Mouse (Mus musculus): ENCODE data around the gene 4921504E06Rik.

GRCm38 (mm10) chr2:19448042-19448700, 105.5 kb downstream of the 4921504E06Rik start:
- TF ChIP-seq TCF12 (IDR thresholded peaks at IDR 0.05; ENCODE audit: insufficient read depth, poor library complexity, severe bottlenecking) (no peak), SRF (IDR thresholded peaks at IDR 0.05; ENCODE audit: control insufficient read depth, insufficient read length, low read depth) (no peak), USF1 (IDR thresholded peaks at IDR 0.05; ENCODE audit: low read depth) (no peak), MYOG (IDR thresholded peaks at IDR 0.05; ENCODE audit: control insufficient read depth in 1 of 3, insufficient read depth in 1 of 3, insufficient read length in 2 of 3, low read depth in 2 of 3) (no peak), POLR2A (IDR thresholded peaks at IDR 0.05; ENCODE audit: insufficient read length, low read depth) (no peak), POLR2AphosphoS2 (IDR thresholded peaks at IDR 0.05; ENCODE audit: insufficient read length, low read depth) (no peak), E2F4 (IDR thresholded peaks at IDR 0.05; ENCODE audit: insufficient read depth) (no peak), MYOD1 (IDR thresholded peaks at IDR 0.05; ENCODE audit: control insufficient read depth in 1 of 3, insufficient read length in 2 of 3, low read depth in 2 of 3) (no peak), MAX (IDR thresholded peaks at IDR 0.05; ENCODE audit: low read depth) (no peak), TCF3 (IDR thresholded peaks at IDR 0.05; ENCODE audit: insufficient read length, low read depth) (no peak)

Data from myocyte (in vitro differentiated cells).